10 mouse cellular contexts compared by ENCODE assay signal in the genomic region with DNA sequence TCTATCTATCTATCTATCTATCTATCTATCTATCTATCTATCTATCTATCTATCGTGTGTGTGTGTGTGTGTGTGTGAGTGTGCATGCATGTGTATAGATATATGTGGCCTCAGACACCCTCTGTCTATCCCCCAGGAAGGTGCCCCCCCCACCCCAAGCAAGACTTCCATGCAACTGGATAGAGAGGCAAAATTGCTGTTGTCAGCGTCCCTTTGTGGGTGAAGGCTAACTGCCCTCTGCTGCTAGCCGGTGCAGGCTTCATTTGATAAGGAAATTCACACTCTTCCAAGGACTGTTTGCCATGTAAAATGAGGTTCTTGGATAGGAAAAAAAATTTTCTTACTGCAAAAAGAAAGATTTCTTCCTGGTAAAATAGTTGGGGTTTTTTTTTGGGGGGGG.
DNase-seq lines count a peak whose midpoint lies in the region; ATAC-seq lines count a peak whose summit lies in the region.
"Had no signal": no experiment of that assay in that cellular context is flagged by ENCODE, and none has a peak within 500 bp of the region (broad histone marks: within the 10 kb centered on the region; RNA-seq: fewer than 3 reads in every experiment).

No protein-coding gene starts in this region.

- no peak overlapping the region for H3K9ac ChIP-seq in forebrain, embryonic 13.5 days
- H3K9ac ChIP-seq in forebrain, embryonic 14.5 days (ENCODE audit: low read length), result no peak overlapping the region; the same call in 1 of the 2 replicates
- H3K9ac ChIP-seq in kidney, embryonic 15.5 days, result no peak overlapping the region
- no peak overlapping the region for H3K9ac ChIP-seq in embryonic facial prominence, embryonic 15.5 days
- no peak overlapping the region for H3K9ac ChIP-seq in midbrain, embryonic 15.5 days
- H3K9ac ChIP-seq: heart, embryonic 15.5 days had no signal

- peaks cover 18% of the 10 kb centered on the region; the same call in 1 of the 2 replicates for H3K27me3 ChIP-seq in forebrain, embryonic 13.5 days
- H3K27me3 ChIP-seq in forebrain, embryonic 14.5 days (replicated peaks; ENCODE audit: control insufficient read depth, insufficient read depth, low read length), result no peaks in the 10 kb centered on the region
- 0 out of 2 replicates have a peak, but pooled peaks cover 4% of the 10 kb centered on the region for H3K27me3 ChIP-seq in kidney, embryonic 15.5 days
- H3K27me3 ChIP-seq in embryonic facial prominence, embryonic 15.5 days, result peaks cover 17% of the 10 kb centered on the region; the same call in 1 of the 2 replicates
- H3K27me3 ChIP-seq in midbrain, embryonic 15.5 days (replicated peaks), result no peaks in the 10 kb centered on the region

- no peak overlapping the region for H3K4me3 ChIP-seq in forebrain, embryonic 13.5 days
- no peak overlapping the region for H3K4me3 ChIP-seq in forebrain, embryonic 14.5 days (ENCODE audit: low read depth, low read length)
- H3K4me3 ChIP-seq in kidney, embryonic 15.5 days (replicated peaks), result no peak overlapping the region
- no peak overlapping the region for H3K4me3 ChIP-seq in embryonic facial prominence, embryonic 15.5 days (replicated peaks)
- no peak overlapping the region for H3K4me3 ChIP-seq in midbrain, embryonic 15.5 days
- H3K4me3 ChIP-seq: heart, embryonic 15.5 days had no signal

- H3K9me3 ChIP-seq in forebrain, embryonic 13.5 days (replicated peaks), result no peaks in the 10 kb centered on the region
- no peaks in the 10 kb centered on the region for H3K9me3 ChIP-seq in forebrain, embryonic 14.5 days (replicated peaks; ENCODE audit: control insufficient read depth, low read length)
- H3K9me3 ChIP-seq in kidney, embryonic 15.5 days (replicated peaks), result no peaks in the 10 kb centered on the region
- no peaks in the 10 kb centered on the region for H3K9me3 ChIP-seq in embryonic facial prominence, embryonic 15.5 days (replicated peaks)
- H3K9me3 ChIP-seq in midbrain, embryonic 15.5 days, result no peaks in the 10 kb centered on the region
- H3K9me3 ChIP-seq: G1E; heart, embryonic 15.5 days had no signal

- H3K4me1 ChIP-seq in forebrain, embryonic 13.5 days, result peaks cover 7% of the 10 kb centered on the region; the same call in 1 of the 2 replicates
- H3K4me1 ChIP-seq in forebrain, embryonic 14.5 days (ENCODE audit: control insufficient read depth, insufficient read depth, low read length), result peaks cover 3% of the 10 kb centered on the region; the same call in 1 of the 2 replicates
- H3K4me1 ChIP-seq in kidney, embryonic 15.5 days, result peaks cover 21% of the 10 kb centered on the region
- H3K4me1 ChIP-seq in embryonic facial prominence, embryonic 15.5 days, result peaks cover 10% of the 10 kb centered on the region
- H3K4me1 ChIP-seq in midbrain, embryonic 15.5 days, result peaks cover 15% of the 10 kb centered on the region

- H3K4me2 ChIP-seq in forebrain, embryonic 13.5 days, result peak overlapping the region; percentile 36; the same call in 1 of the 2 replicates
- no peak overlapping the region for H3K4me2 ChIP-seq in forebrain, embryonic 14.5 days (ENCODE audit: low read length)
- H3K4me2 ChIP-seq in kidney, embryonic 15.5 days, result peak overlapping the region; percentile 42
- 0 out of 2 replicates have a peak overlapping the region, but pooled peaks have one; percentile 10 for H3K4me2 ChIP-seq in embryonic facial prominence, embryonic 15.5 days (replicated peaks)
- H3K4me2 ChIP-seq in midbrain, embryonic 15.5 days, result no peak overlapping the region

- H3K27ac ChIP-seq in forebrain, embryonic 13.5 days, result no peak overlapping the region
- H3K27ac ChIP-seq in forebrain, embryonic 14.5 days (ENCODE audit: low read depth, low read length), result no peak overlapping the region
- H3K27ac ChIP-seq in kidney, embryonic 15.5 days, result peak overlapping the region; percentile 56; the same call in 1 of the 2 replicates
- H3K27ac ChIP-seq in embryonic facial prominence, embryonic 15.5 days (replicated peaks), result no peak overlapping the region
- peak overlapping the region; percentile 43; the same call in 1 of the 2 replicates for H3K27ac ChIP-seq in midbrain, embryonic 15.5 days
- H3K27ac ChIP-seq: heart, embryonic 15.5 days had no signal

- no peak for DNase-seq in forebrain, embryonic 14.5 days (ENCODE audit: low spot score)
- DNase-seq in kidney, postnatal 4 days, result no peak
- DNase-seq in urinary bladder, adult 18-20 months (ENCODE audit: low spot score in 2 of 2), result no peak
- no peak for DNase-seq in ovary, postnatal 14 days (ENCODE audit: low spot score)

- 51% methylated on average over 3 of the region's 3 CpGs for WGBS in forebrain, embryonic 13.5 days
- WGBS in forebrain, embryonic 14.5 days, result 59% methylated on average over 3 of the region's 3 CpGs
- 43% methylated on average over 3 of the region's 3 CpGs for WGBS in kidney, embryonic 15.5 days
- 43% methylated on average over 3 of the region's 3 CpGs for WGBS in embryonic facial prominence, embryonic 15.5 days
- WGBS in midbrain, embryonic 15.5 days, result 41% methylated on average over 3 of the region's 3 CpGs

- no peaks in the 10 kb centered on the region for H3K36me3 ChIP-seq in forebrain, embryonic 13.5 days (ENCODE audit: poor library complexity, severe bottlenecking)
- H3K36me3 ChIP-seq in forebrain, embryonic 14.5 days (ENCODE audit: control insufficient read depth, insufficient read depth, low read length), result no peaks in the 10 kb centered on the region
- H3K36me3 ChIP-seq in kidney, embryonic 15.5 days, result no peaks in the 10 kb centered on the region
- no peaks in the 10 kb centered on the region for H3K36me3 ChIP-seq in embryonic facial prominence, embryonic 15.5 days
- H3K36me3 ChIP-seq in midbrain, embryonic 15.5 days (replicated peaks), result no peaks in the 10 kb centered on the region
- H3K36me3 ChIP-seq: G1E; heart, embryonic 15.5 days had no signal

- ATAC-seq in forebrain, embryonic 13.5 days, result no peak
- no peak for ATAC-seq in forebrain, embryonic 14.5 days
- no peak for ATAC-seq in kidney, embryonic 15.5 days (replicated peaks; ENCODE audit: low FRiP score)
- ATAC-seq in embryonic facial prominence, embryonic 15.5 days (ENCODE audit: insufficient number of reproducible peaks, low FRiP score, low TSS enrichment, low read depth), result no peak
- peak; percentile 58; the same call in 1 of the 2 replicates for ATAC-seq in midbrain, embryonic 15.5 days (replicated peaks)

Comparison
In these comparisons a context has a peak if more than half of its experiments do, and no peak if none do; other contexts are left out.
1. H3K4me2 ChIP-seq: peak in forebrain, embryonic 13.5 days (single experiment), kidney, embryonic 15.5 days (single experiment) and embryonic facial prominence, embryonic 15.5 days (single experiment); none in forebrain, embryonic 14.5 days (single experiment) and midbrain, embryonic 15.5 days (single experiment).
2. H3K27ac ChIP-seq: peak in kidney, embryonic 15.5 days (single experiment) and midbrain, embryonic 15.5 days (single experiment); none in forebrain, embryonic 13.5 days (single experiment), forebrain, embryonic 14.5 days (single experiment) and embryonic facial prominence, embryonic 15.5 days (single experiment).